Mouse (Mus musculus) heart, embryonic 14.5 days (tissue): ENCODE results near the gene Uso1. TPM values are rescaled to one million over a fixed set of nuclear protein-coding genes. Genes with fewer than 3 reads are reported as not detected.

ENCODE experiments used
- ATAC-seq: fragments of 200-750 bp; cut with Nextera tagmentation; 2 replicates; pipeline ENCODE4 v1.8.0; 2017; ENCODE audit warnings: low read depth, moderate TSS enrichment; ENCODE audit not compliant: insufficient number of reproducible peaks, insufficient read depth, low FRiP score
- H3K27ac ChIP-seq, 2 experiments: fragments of 200-500 bp in 1 of 2; fragments of 300-500 bp in 1 of 2; sonication (generic) in 1 of 2; replicated peaks in 1 of 2; 2 replicates each; pipeline ENCODE4 v1.5.1; 2012 to 2014; ENCODE audit warnings: low read depth in 2 of 2, low read length in 2 of 2, control low read depth in 1 of 2, mild to moderate bottlenecking in 1 of 2, mixed read lengths in 1 of 2; ENCODE audit not compliant: control insufficient read depth in 1 of 2, insufficient read depth in 1 of 2
- H3K27me3 ChIP-seq: fragments of 300-500 bp; sonication (generic); 2 replicates; pipeline ENCODE4 v1.6.1; 2014; ENCODE audit warnings: mild to moderate bottlenecking, low read length, control low read depth; ENCODE audit not compliant: control insufficient read depth, insufficient read depth
- H3K36me3 ChIP-seq: fragments of 300-500 bp; sonication (generic); 2 replicates; pipeline ENCODE4 v1.6.1; 2014; ENCODE audit warnings: mild to moderate bottlenecking, control low read depth, low read length, mixed read lengths; ENCODE audit not compliant: control insufficient read depth, insufficient read depth
- H3K4me1 ChIP-seq, 2 experiments: fragments of 200-500 bp in 1 of 2; fragments of 300-500 bp in 1 of 2; sonication (generic) in 1 of 2; 2 replicates each; pipeline ENCODE4 v1.6.1; 2012 to 2014; ENCODE audit warnings: low read length in 2 of 2, control low read depth in 1 of 2, mixed read lengths in 1 of 2; ENCODE audit not compliant: control insufficient read depth in 2 of 2, insufficient read depth in 2 of 2
- H3K4me2 ChIP-seq: fragments of 300-500 bp; sonication (generic); 2 replicates; pipeline ENCODE4 v1.6.1; 2014; ENCODE audit warnings: mild to moderate bottlenecking, low read length
- H3K4me3 ChIP-seq, 2 experiments: fragments of 200-500 bp in 1 of 2; fragments of 300-500 bp in 1 of 2; sonication (generic) in 1 of 2; 2 replicates each; pipeline ENCODE4 v1.5.1; 2012 to 2014; ENCODE audit warnings: low read length in 2 of 2, mild to moderate bottlenecking in 2 of 2, control low read depth in 1 of 2, low read depth in 1 of 2, moderate library complexity in 1 of 2; ENCODE audit not compliant: control insufficient read depth in 1 of 2, insufficient read depth in 1 of 2
- H3K9ac ChIP-seq: fragments of 300-500 bp; sonication (generic); 2 replicates; pipeline ENCODE4 v1.6.1; 2014; ENCODE audit warnings: mild to moderate bottlenecking, low read length
- H3K9me3 ChIP-seq: fragments of 300-500 bp; sonication (generic); 2 replicates; pipeline ENCODE4 v1.6.1; 2016; ENCODE audit warnings: low read length, control low read depth; ENCODE audit not compliant: control insufficient read depth
- WGBS: fragments of 180-500 bp; shearing (Covaris S2); extraction: QIAGEN DNeasy Blood & Tissue Kit; methylation state at CpG from one replicate; pipeline ENCODE4 v1.1.7; 2014; 5-methylcytosine and 5-hydroxymethylcytosine counted together
- polyA plus RNA-seq: library from polyadenylated mRNA; unstranded; fragments of >200 nt; fragmentation: Nextera tagmentation; extraction: Ambion mirVana; gene quantifications from 2 replicates; pipeline ENCODE4 v1.2.1, GENCODE M21; 2014

Gene Uso1
- polyA plus RNA-seq, 1 experiment from 2014 or later, result 22.9 TPM

DNA sequence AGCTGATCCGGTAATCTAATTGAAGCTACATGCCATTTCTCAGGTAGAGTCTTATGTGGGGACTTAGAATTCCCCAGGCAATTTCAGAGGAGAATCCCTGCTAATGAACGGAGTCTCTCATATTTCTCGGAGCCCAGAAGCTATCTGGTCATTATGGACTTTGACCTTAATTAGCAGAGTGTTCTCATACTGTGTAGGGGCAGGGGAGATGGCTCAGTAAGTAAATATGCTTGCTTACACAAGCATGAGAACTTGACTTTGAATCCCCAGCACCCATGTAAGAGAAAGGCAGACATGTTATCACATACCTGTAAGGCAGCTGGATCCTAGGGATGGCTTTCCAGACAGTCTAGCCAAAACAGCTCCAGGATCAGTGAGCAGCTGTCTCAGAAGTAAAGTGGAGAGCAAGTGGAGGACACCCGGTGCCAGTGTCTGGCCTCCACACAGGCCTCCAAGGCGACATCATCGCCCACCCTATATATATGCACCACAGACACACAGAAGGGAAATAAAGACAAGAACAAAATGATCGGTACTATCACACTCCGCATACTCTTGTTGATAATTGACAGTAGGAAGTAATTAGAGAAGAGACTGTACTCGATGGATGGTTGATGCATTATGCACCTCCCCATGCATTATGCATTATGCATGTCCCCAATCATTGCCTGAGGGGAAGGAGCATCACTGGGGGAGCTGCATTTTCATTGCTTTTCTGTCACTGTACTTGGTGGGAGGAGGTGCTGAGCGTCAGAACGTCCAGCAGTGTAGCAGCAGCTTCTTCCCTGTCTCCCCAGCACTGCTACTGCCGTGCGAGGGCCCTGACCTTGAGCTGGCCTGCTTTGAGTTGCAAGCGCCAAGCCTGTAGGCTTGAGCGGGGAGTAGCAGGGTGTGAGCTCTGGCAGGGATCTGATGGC lies 59.4 kb downstream of the Uso1 start:
- Histone ChIP-seq H3K9me3 (no peaks in the 10 kb centered on the region), H3K36me3 (peaks cover 94% of the 10 kb centered on the region), H3K4me3 (no peak overlapping the region), H3K4me1 (no peaks in the 10 kb centered on the region), H3K4me2 (no peak overlapping the region), H3K27me3 (no peaks in the 10 kb centered on the region), H3K9ac (no peak overlapping the region), H3K27ac (no peak overlapping the region)
- no peak for ATAC-seq
- 78% methylated on average over 15 of the region's 15 CpGs for WGBS

DNA sequence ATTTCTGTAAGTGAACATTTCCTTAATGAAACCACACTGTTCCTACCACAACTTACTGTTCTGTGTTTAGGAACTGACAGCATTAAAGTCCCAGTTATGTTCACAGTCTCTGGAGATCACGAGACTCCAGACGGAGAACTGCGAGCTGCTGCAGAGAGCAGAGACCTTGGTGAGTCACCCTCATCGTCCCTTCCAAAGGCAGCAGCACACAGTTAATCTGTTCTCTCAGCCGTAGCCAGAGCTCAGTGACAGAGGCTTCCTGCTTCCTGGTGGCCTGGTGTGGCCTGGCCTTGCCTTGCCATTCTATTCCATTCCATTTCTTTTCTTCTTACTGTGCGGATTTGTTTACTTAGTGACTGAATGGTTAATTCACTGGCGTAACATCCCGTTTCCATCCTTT lies 60.5 kb downstream of the Uso1 start:
- no peak for ATAC-seq
- 64% methylated on average over 8 of the region's 8 CpGs for WGBS

DNA sequence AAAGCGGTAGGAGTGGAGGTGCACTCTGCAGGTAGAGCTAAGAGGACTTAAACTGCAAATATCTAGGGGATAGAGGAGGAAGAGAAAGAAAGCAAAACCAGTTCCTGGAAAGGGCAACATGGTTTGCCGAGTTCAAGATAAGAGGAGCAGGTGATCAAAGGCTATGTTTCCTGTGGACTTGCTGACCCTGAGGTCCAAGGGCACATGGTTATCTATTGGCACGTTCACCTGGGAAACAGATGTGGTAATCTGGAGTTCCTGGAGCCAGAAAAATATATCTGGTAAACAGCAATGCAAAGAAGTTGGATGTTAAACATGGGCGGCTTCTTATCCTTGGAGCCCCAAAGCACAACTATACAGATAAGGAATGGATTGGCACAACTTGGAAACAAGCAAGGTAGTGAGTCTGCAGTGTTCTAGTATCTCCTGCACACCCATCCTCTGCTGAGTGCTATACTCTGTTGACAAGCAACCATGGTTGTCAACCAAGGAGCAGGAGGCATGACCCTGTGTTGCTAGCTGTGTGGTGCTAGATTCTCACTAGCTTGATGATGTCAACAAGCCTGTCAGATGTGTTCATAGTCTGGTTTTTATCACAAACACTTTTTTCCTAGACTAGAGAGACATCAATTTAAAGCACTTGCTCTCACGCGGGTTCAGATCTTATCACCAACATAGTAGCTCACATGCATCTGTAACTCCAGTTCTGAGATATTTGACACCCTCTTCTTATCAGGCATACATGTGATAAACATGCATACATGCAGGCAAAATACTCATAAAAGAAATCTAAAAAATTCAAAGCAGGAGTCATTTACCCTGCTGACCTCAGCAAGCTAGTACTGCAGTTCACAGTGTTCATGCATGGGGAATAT lies 66.7 kb downstream of the Uso1 start:
- no peak overlapping the region for H3K4me3 ChIP-seq
- H3K9ac ChIP-seq, result no peak overlapping the region
- ATAC-seq, result peak; percentile 61
- no peak overlapping the region; a peak in 1 of 4 replicates for H3K27ac ChIP-seq
- H3K4me2 ChIP-seq, result no peak overlapping the region
- H3K9me3 ChIP-seq, result no peaks in the 10 kb centered on the region
- H3K27me3 ChIP-seq, result no peaks in the 10 kb centered on the region
- H3K4me1 ChIP-seq, result peaks cover 0 to 6% of the 10 kb centered on the region in 2 experiments; a peak in 2 of 4 replicates
- 32% methylated on average over 6 of the region's 6 CpGs for WGBS
- peaks cover 50% of the 10 kb centered on the region for H3K36me3 ChIP-seq

More for the DNA sequence above, 60.5 kb downstream of the Uso1 start:
- H3K36me3 ChIP-seq, result peaks cover 92% of the 10 kb centered on the region
- H3K4me1 ChIP-seq, result no peaks in the 10 kb centered on the region
- H3K9me3 ChIP-seq, result no peaks in the 10 kb centered on the region
- no peak overlapping the region for H3K4me2 ChIP-seq
- no peak overlapping the region for H3K4me3 ChIP-seq
- no peaks in the 10 kb centered on the region for H3K27me3 ChIP-seq
- no peak overlapping the region for H3K9ac ChIP-seq
- no peak overlapping the region for H3K27ac ChIP-seq

DNA sequence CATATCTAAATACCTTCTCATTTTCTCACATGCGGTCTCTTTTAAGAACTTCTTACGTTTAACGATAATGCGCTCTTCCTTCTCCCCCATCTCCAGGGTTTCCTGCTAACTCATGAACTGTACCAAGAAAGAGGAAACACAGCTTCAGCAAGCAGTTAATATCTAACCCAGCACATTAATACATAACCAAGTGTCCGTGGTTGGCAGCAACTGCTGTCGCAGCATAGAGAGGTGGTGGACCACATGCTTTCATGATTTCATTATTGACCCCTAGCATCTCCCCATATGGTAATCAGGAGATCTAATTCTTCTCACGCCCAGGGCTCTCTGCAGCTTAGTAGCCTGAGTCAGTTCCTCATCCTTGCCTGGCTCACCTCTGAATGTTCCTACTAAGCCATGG lies 67.4 kb downstream of the Uso1 start:
- no peak overlapping the region for H3K27ac ChIP-seq
- H3K4me3 ChIP-seq, result no peak overlapping the region
- ATAC-seq, result no peak
- H3K4me2 ChIP-seq, result no peak overlapping the region
- H3K4me1 ChIP-seq, result peaks cover 0 to 6% of the 10 kb centered on the region in 2 experiments; a peak in 2 of 4 replicates
- H3K9ac ChIP-seq, result no peak overlapping the region
- 91% methylated on average over 7 of the region's 7 CpGs for WGBS
- H3K9me3 ChIP-seq, result no peaks in the 10 kb centered on the region
- no peaks in the 10 kb centered on the region for H3K27me3 ChIP-seq
- H3K36me3 ChIP-seq, result peaks cover 42% of the 10 kb centered on the region

DNA sequence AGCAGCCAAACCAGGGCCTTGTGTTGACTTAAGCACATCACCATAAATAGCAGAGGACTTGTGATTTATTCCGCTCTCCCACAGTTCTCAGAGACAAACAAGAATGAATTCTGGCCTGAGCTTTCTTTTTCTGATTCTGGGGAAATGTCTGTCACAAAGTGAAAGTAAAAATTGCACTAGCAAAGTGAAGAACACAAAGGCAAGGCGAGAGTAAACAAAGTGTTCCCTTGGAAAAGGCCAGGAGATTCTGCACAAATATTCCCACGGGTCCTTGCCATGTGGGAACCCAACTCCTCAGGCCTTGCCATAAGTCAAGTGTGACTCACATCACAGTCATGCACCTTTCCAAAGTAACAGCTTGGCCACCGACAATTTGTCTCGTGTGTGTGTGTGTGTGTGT lies 68.0 kb downstream of the Uso1 start:
- H3K27ac ChIP-seq, result no peak overlapping the region
- 94% methylated on average over 5 of the region's 5 CpGs for WGBS
- peaks cover 0 to 6% of the 10 kb centered on the region in 2 experiments; a peak in 2 of 4 replicates for H3K4me1 ChIP-seq
- H3K4me3 ChIP-seq, result no peak overlapping the region
- no peaks in the 10 kb centered on the region for H3K27me3 ChIP-seq
- no peak overlapping the region for H3K9ac ChIP-seq
- peaks cover 37% of the 10 kb centered on the region for H3K36me3 ChIP-seq
- ATAC-seq, result no peak
- no peak overlapping the region for H3K4me2 ChIP-seq
- no peaks in the 10 kb centered on the region for H3K9me3 ChIP-seq

DNA sequence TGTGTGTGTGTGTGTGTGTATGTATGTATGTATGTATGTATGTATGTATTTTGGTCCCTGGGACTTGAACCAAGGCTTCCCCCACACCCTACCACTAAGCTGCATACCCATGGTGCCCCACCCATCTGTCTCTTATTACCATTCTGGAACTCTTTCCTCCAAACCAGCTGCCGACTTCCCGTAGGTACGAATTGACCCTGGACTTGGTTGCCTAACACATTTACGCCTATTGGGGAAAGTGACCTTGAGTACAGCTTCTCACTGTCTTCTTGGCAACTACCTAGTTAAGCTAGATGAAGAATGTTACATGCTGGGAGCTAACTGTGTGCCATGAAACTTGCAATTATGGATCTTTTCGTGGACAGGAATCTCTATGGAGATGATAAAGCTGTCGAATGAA lies 68.4 kb downstream of the Uso1 start:
- Histone ChIP-seq H3K36me3 (peaks cover 33% of the 10 kb centered on the region), H3K9me3 (no peaks in the 10 kb centered on the region), H3K27ac (no peak overlapping the region), H3K4me1 (peaks cover 0 to 6% of the 10 kb centered on the region in 2 experiments; a peak in 2 of 4 replicates), H3K4me2 (no peak overlapping the region), H3K27me3 (no peaks in the 10 kb centered on the region), H3K9ac (no peak overlapping the region), H3K4me3 (no peak overlapping the region)
- 95% methylated on average over 6 of the region's 6 CpGs for WGBS
- ATAC-seq, result no peak

DNA sequence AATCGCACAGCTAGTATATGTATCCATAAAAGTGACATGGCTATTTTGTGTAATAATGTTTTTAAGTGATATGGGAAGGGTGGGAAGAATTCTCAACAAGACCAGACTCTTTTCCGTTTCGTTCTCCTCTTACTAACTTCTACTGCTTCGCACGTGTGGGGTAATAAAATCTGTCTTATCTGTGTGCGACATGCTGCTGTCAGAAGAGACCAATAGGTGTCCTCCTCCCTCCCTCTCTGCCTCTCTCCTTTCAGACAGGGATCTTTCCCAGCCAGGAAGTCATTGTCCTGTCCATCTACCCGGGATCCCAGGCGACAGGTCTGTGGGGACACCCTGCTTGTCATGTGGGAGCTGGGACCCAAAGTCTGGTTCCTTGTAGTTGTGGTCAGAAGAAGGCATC lies 72.5 kb downstream of the Uso1 start:
- H3K4me1 ChIP-seq, result no peaks in the 10 kb centered on the region; a peak in 1 of 4 replicates
- no peak overlapping the region for H3K4me3 ChIP-seq
- H3K27ac ChIP-seq, result no peak overlapping the region
- no peaks in the 10 kb centered on the region for H3K9me3 ChIP-seq
- H3K9ac ChIP-seq, result no peak overlapping the region
- no peaks in the 10 kb centered on the region for H3K27me3 ChIP-seq
- no peak overlapping the region for H3K4me2 ChIP-seq
- no peak for ATAC-seq
- peaks cover 4% of the 10 kb centered on the region for H3K36me3 ChIP-seq
- WGBS, result 68% methylated on average over 8 of the region's 8 CpGs
